Mouse (Mus musculus) thymus, adult 2 months (tissue): Measurements from ENCODE around the gene Cwc25. TPM values are rescaled to one million over a fixed set of nuclear protein-coding genes. Genes with fewer than 3 reads are reported as not detected.
A peak's percentile ranks its signal among the peaks of the same experiment; 100 is the strongest.

Source experiments
- DNase-seq: peaks from one replicate; pipeline ENCODE4 v3.0.0; 2021
- H3K27ac ChIP-seq: fragments of 200-500 bp; 2 replicates; pipeline ENCODE4 v1.5.1; 2012; ENCODE audit warnings: low read length, control low read depth; ENCODE audit not compliant: control insufficient read depth, insufficient read depth
- H3K27me3 ChIP-seq: fragments of 200-500 bp; 2 replicates; pipeline ENCODE4 v1.6.1; 2012; ENCODE audit warnings: mild to moderate bottlenecking, low read length, moderate library complexity, mixed read lengths; ENCODE audit not compliant: control insufficient read depth, insufficient read depth
- H3K36me3 ChIP-seq: fragments of 200-500 bp; 2 replicates; pipeline ENCODE4 v1.6.1; 2012; ENCODE audit warnings: mild to moderate bottlenecking, low read length, moderate library complexity; ENCODE audit not compliant: control insufficient read depth, insufficient read depth
- H3K4me1 ChIP-seq: fragments of 200-500 bp; replicated peaks from 2 replicates; pipeline ENCODE4 v1.6.1; 2012; ENCODE audit warnings: low read length; ENCODE audit not compliant: control insufficient read depth, insufficient read depth
- H3K4me3 ChIP-seq: fragments of 200-500 bp; 2 replicates; pipeline ENCODE4 v1.5.1; 2012; ENCODE audit warnings: mild to moderate bottlenecking, low read length, control low read depth, moderate library complexity; ENCODE audit not compliant: control insufficient read depth, insufficient read depth
- CTCF ChIP-seq: fragments of 200-500 bp; IDR thresholded peaks from 2 replicates; pipeline ENCODE4 v1.5.1; 2012; ENCODE audit warnings: mild to moderate bottlenecking, control low read depth, low read length, moderate library complexity, borderline replicate concordance; ENCODE audit not compliant: control insufficient read depth, poor library complexity, insufficient read depth; ENCODE audit errors: extremely low read depth
- POLR2A ChIP-seq: fragments of 200-500 bp; IDR thresholded peaks from 2 replicates; pipeline ENCODE4 v1.6.1; 2012; ENCODE audit warnings: mild to moderate bottlenecking, low read length, control low read depth, moderate library complexity; ENCODE audit not compliant: control insufficient read depth, poor library complexity, insufficient read depth; ENCODE audit errors: extremely low read depth
- WGBS: fragments of 180-500 bp; shearing (Covaris S2); methylation state at CpG from one replicate; pipeline ENCODE4 v1.1.7; 2018; 5-methylcytosine and 5-hydroxymethylcytosine counted together
- polyA plus RNA-seq: library from polyadenylated mRNA; depleted of rRNA; stranded (reverse); fragments of >200 nt; gene quantifications from 2 replicates; pipeline ENCODE4 v1.2.3, GENCODE M21; 2012

Gene Cwc25
- polyA plus RNA-seq, 1 experiment: 14.9 TPM

DNA sequence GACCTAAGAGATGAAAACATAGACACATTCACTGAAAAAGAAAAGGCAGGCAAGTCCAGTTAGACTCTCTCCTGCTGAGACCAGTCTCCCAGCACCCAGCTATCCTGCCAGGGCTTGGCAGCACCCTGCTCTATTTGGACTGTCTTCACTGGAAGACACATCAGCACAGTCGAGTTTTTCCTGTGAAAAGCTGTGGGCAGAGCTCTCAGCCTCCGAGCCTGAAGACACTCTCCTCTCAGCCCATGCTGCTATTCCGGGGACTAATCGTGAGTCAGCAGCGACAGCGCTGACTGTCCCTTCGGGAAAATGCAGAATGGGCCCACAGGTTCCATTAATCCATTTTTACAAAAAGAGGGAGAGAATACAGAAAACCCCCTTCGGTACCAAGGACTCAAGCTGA is 13.1 kb downstream of the Cwc25 start:
- Histone ChIP-seq H3K4me3 (no peak overlapping the region), H3K36me3 (peaks cover 79% of the 10 kb centered on the region), H3K4me1 (no peaks in the 10 kb centered on the region), H3K27ac (no peak overlapping the region), H3K27me3 (no peaks in the 10 kb centered on the region)
- 98% methylated on average over 8 of the region's 8 CpGs for WGBS
- TF ChIP-seq CTCF: no peak
- TF ChIP-seq POLR2A: no peak
- DNase-seq: no peak

DNA sequence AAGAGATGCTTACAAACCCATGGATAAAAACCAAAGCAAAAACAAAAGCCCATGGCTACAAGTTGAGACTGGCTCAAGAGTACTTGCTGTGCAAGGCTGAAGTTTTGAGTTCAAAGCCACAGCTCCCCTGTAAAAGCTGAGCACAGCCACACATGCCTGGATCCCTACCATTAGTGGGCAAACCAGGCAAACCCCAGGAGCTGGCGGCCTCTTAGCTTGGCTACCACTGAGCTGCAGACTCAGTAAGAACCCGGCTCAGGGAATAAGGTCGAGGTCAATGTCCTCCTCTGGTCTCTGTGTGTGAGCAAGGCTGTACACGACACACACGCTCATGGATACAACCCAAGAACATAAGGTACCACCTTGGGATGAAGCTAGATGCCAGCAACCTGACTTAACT is 17.9 kb downstream of the Cwc25 start:
- H3K4me1 ChIP-seq: 0 out of 2 replicates have a peak, but pooled peaks cover under 1% of the 10 kb centered on the region
- DNase-seq: no peak
- H3K27ac ChIP-seq: no peak overlapping the region
- no peaks in the 10 kb centered on the region for H3K27me3 ChIP-seq
- no peak overlapping the region for H3K4me3 ChIP-seq
- no peak for TF ChIP-seq POLR2A
- TF ChIP-seq CTCF: no peak
- peaks cover 44% of the 10 kb centered on the region for H3K36me3 ChIP-seq
- 95% methylated on average over 5 of the region's 5 CpGs for WGBS

DNA sequence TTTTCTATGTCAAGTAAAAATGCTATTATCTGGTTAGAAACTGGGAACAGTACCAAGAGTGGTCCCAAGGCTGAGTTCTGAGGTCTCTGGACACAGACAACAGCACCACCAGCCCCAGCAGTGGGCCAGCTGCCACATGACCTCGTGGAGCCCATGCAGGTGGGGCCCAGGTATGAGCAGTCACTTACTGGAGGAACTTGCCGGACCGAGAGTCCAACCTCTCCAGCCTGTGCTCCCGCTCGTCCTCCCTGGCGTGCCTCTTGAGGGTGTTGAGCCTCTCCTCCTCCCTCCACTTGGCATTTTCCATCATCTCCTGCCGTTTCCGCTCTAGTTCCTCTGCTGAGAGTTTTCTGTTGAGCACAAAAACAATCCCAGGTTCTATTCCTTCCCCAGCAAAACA is 18.6 kb downstream of the Cwc25 start:
- Histone ChIP-seq H3K27me3 (no peaks in the 10 kb centered on the region), H3K27ac (no peak overlapping the region), H3K4me1 (peaks cover 7% of the 10 kb centered on the region), H3K4me3 (no peak overlapping the region), H3K36me3 (peaks cover 36% of the 10 kb centered on the region)
- WGBS: 97% methylated on average over 8 of the region's 8 CpGs
- no peak for DNase-seq
- TF ChIP-seq POLR2A: no peak
- no peak for TF ChIP-seq CTCF

DNA sequence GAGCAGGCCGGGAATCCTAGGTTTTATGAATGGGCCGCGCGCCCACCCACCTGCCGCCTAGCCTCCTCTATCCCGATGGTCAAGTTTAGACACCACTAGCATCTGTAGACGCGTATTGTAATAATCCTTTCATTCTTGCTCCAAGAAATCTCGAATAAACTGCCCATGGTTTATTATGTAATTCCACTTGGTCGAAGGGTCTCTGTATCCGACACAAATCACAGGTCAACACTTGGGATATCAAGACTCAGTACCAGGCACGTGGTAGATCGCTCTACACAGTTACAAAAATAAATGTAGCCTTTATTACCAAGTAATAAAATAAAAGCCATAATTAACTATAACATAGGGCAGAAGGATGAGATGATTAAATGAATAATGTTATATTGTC is 21.0 kb downstream of the Cwc25 start:
- Histone ChIP-seq H3K4me3 (peak overlapping the region; percentile 98), H3K27ac (no peak overlapping the region), H3K36me3 (peaks cover 17% of the 10 kb centered on the region), H3K4me1 (peaks cover 15% of the 10 kb centered on the region), H3K27me3 (no peaks in the 10 kb centered on the region)
- DNase-seq: no peak
- TF ChIP-seq POLR2A (no peak), CTCF (no peak)
- whole genome bisulfite sequencing: 8% methylated on average over 13 of the region's 13 CpGs

GRCm38 (mm10) chr11:97744718-97745330 is 21.5 kb downstream of the Cwc25 start:
- peak; percentile 99 for DNase-seq
- Histone ChIP-seq H3K4me1 (peaks cover 20% of the 10 kb centered on the region), H3K27me3 (no peaks in the 10 kb centered on the region), H3K36me3 (peaks cover 12% of the 10 kb centered on the region), H3K27ac (peak overlapping the region; percentile 79), H3K4me3 (peak overlapping the region; percentile 98)
- TF ChIP-seq CTCF (no peak), POLR2A (0 out of 2 replicates have a peak, but pooled peaks have one; percentile 35)
- under 1% methylated on average over 51 of the region's 57 CpGs for WGBS

DNA sequence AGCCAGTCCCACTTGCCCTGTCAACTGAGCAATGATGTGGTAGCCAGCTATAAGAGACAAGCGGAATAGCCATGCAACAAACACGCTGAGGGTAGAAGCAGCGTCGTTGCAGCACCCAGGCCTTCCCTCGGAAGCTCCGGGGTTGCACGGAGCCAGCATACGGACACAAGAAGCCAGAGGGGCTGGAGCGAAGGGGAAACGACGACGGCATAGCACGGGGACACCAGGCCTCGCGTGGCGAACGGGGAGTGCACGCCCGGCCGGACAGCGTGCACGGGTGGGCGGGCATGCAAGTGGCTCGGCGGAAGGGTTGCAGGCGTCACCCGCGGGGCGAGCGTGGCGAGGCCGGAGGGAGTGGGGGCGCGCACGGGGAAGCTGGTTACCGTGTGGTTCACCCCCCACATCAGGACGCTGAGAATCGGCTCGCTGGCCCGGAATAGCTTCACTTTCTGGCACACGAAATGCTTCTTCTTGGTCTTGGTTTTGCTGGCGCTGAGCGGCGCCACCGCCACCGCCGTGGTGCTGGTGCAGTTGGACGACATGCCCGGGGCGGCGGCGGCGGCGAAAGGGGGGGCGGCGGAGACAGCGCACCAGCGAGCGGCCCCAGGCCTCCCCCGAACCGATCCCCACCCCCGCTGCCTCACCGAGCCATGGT is 22.2 kb downstream of the Cwc25 start, which contains the start of gene Pip4k2b:
Pip4k2b (minus strand) TSS at position 642 of the 655 bp plus-strand sequence.
- Histone ChIP-seq H3K27ac (peak within 1 kb of the TSS; percentile 82), H3K27me3 (no peaks in the 10 kb centered on the region), H3K36me3 (peaks cover 5% of the 10 kb centered on the region), H3K4me1 (peaks cover 20% of the 10 kb centered on the region), H3K4me3 (peak within 1 kb of the TSS; percentile 98)
- DNase-seq: no peak
- under 1% methylated on average over 59 of the region's 63 CpGs for WGBS
- TF ChIP-seq POLR2A (no peak), CTCF (no peak)
